Mouse (Mus musculus): ENCODE data around the gene Ubtd2. TPM values are rescaled to one million over a fixed set of nuclear protein-coding genes. Genes with fewer than 3 reads are reported as not detected.

Ubtd2 gene
- 10 to 100 TPM in 1 of 2 experiments, 1 to 10 TPM in 1; 9.3 to 12.1 TPM for total RNA-seq (2021)
- long read RNA-seq, experiment 1, transcript Ubtd2-201 (3 exons, 1,012 nt), result major isoform, 19 of 19 reads
- long read RNA-seq, experiment 1, partial matches to known transcripts, result 0 of 19 reads
- long read RNA-seq, experiment 1, other reads (novel, unspliced or antisense), result 0 of 19 reads
- long read RNA-seq, experiment 2, transcript Ubtd2-201 (3 exons, 1,012 nt), result major isoform, 11 of 11 reads
- long read RNA-seq, experiment 2, partial matches to known transcripts, result 0 of 11 reads
- long read RNA-seq, experiment 2, other reads (novel, unspliced or antisense), result 0 of 11 reads

- no peak for TF ChIP-seq CTCF (IDR thresholded peaks at IDR 0.05)
- peak; percentile 99 for DNase-seq
- intact Hi-C loops (cut with DNase I), result loop anchor here (5.0 kb wide), 4 partner anchors 32 to 257 kb away; partner anchors contain the start of genes Efcab9 and Stk10
- Histone ChIP-seq H3K4me3 (peak within 1 kb of the TSS; percentile 87), H3K27ac (peak within 1 kb of the TSS; percentile 98)
These were observed at the start of gene Ubtd2 for GRCm38 (mm10) chr11:32454800-32455506. Gene Ubtd2, plus strand, starts transcription at chr11:32455370.

GRCm38 (mm10) chr11:32407863-32408262 is 47.3 kb upstream of the Ubtd2 start:
- DNase-seq, result no peak
- TF ChIP-seq CTCF (IDR thresholded peaks at IDR 0.05), result no peak
- no peak overlapping the region for H3K4me3 ChIP-seq
- intact Hi-C loops (cut with DNase I), result no loop called here
- no peak overlapping the region for H3K27ac ChIP-seq

- TF ChIP-seq CTCF (IDR thresholded peaks at IDR 0.05), result no peak
- DNase-seq, result no peak
- intact Hi-C loops (cut with DNase I), result no loop called here
- no peak overlapping the region for H3K4me3 ChIP-seq
- no peak overlapping the region for H3K27ac ChIP-seq
These were observed 46.1 kb upstream of the Ubtd2 start for GRCm38 (mm10) chr11:32409052-32409451.

- intact Hi-C loops (cut with DNase I), result no loop called here
- Histone ChIP-seq H3K4me3 (no peak overlapping the region), H3K27ac (no peak overlapping the region)
- TF ChIP-seq CTCF (IDR thresholded peaks at IDR 0.05), result no peak
- DNase-seq, result no peak
These were observed 45.2 kb upstream of the Ubtd2 start for GRCm38 (mm10) chr11:32409823-32410562.

- no peak for TF ChIP-seq CTCF (IDR thresholded peaks at IDR 0.05)
- DNase-seq, result no peak
- Histone ChIP-seq H3K27ac (no peak overlapping the region), H3K4me3 (no peak overlapping the region)
- intact Hi-C loops (cut with DNase I), result no loop called here
These were observed 35.2 kb upstream of the Ubtd2 start for GRCm38 (mm10) chr11:32420001-32420400.

- TF ChIP-seq CTCF (IDR thresholded peaks at IDR 0.05), result no peak
- intact Hi-C loops (cut with DNase I), result no loop called here
- no peak for DNase-seq
- H3K4me3 ChIP-seq, result no peak overlapping the region
- no peak overlapping the region for H3K27ac ChIP-seq
These were observed 31.9 kb upstream of the Ubtd2 start for GRCm38 (mm10) chr11:32423311-32423710.

GRCm38 (mm10) chr11:32424600-32424999 is 30.6 kb upstream of the Ubtd2 start:
- intact Hi-C loops (cut with DNase I), result no loop called here

GRCm38 (mm10) chr11:32425043-32425658 is 30.0 kb upstream of the Ubtd2 start:
- intact Hi-C loops (cut with DNase I), result no loop called here
- DNase-seq, result no peak
- Histone ChIP-seq H3K4me3 (no peak overlapping the region), H3K27ac (no peak overlapping the region)
- no peak for TF ChIP-seq CTCF (IDR thresholded peaks at IDR 0.05)

More at GRCm38 (mm10) chr11:32424600-32424999, 30.6 kb upstream of the Ubtd2 start:
- no peak for DNase-seq
- no peak for TF ChIP-seq CTCF (IDR thresholded peaks at IDR 0.05)
- no peak overlapping the region for H3K27ac ChIP-seq
- H3K4me3 ChIP-seq, result no peak overlapping the region

- intact Hi-C loops (cut with DNase I), result no loop called here
- DNase-seq, result no peak
These were observed 27.6 kb upstream of the Ubtd2 start for GRCm38 (mm10) chr11:32427537-32427936.

GRCm38 (mm10) chr11:32435410-32436060 is 19.6 kb upstream of the Ubtd2 start:
- no peak for TF ChIP-seq CTCF (IDR thresholded peaks at IDR 0.05)
- H3K27ac ChIP-seq, result peak overlapping the region; percentile 51; the same call in 1 of the 2 replicates
- no peak overlapping the region for H3K4me3 ChIP-seq
- intact Hi-C loops (cut with DNase I), result no loop called here
- DNase-seq, result peak; percentile 74

More at GRCm38 (mm10) chr11:32427537-32427936, 27.6 kb upstream of the Ubtd2 start:
- H3K4me3 ChIP-seq, result no peak overlapping the region
- TF ChIP-seq CTCF (IDR thresholded peaks at IDR 0.05), result no peak
- H3K27ac ChIP-seq, result no peak overlapping the region

GRCm38 (mm10) chr11:32442576-32442975 is 12.6 kb upstream of the Ubtd2 start:
- no peak for DNase-seq
- TF ChIP-seq CTCF (IDR thresholded peaks at IDR 0.05), result no peak
- H3K4me3 ChIP-seq, result no peak overlapping the region
- intact Hi-C loops (cut with DNase I), result no loop called here
- H3K27ac ChIP-seq, result no peak overlapping the region

GRCm38 (mm10) chr11:32444266-32444665 is 10.9 kb upstream of the Ubtd2 start:
- Histone ChIP-seq H3K27ac (no peak overlapping the region), H3K4me3 (no peak overlapping the region)
- DNase-seq, result no peak
- intact Hi-C loops (cut with DNase I), result no loop called here
- TF ChIP-seq CTCF (IDR thresholded peaks at IDR 0.05), result no peak
